Mouse (Mus musculus) G1E (cell line): ENCODE data around the gene Gm10378. TPM values are rescaled to one million over a fixed set of nuclear protein-coding genes. Genes with fewer than 3 reads are reported as not detected.
"Not testable (repeated sequence)": the region's sequence is repeated elsewhere in the genome, so short reads cannot be mapped to it uniquely, and the experiment has no call there.

Experiments used
- ATAC-seq: 2 replicates; pipeline ENCODE4 v1.8.0; 2016; ENCODE audit warnings: mild to moderate bottlenecking; ENCODE audit not compliant: insufficient number of reproducible peaks, poor library complexity, low FRiP score, severe bottlenecking; ENCODE audit errors: extremely low read depth
- DNase-seq: peaks from one replicate; pipeline ENCODE4 v3.0.0; 2012; ENCODE audit warnings: low spot score
- H3K27me3 ChIP-seq: 2 replicates; pipeline ENCODE4 v1.6.1; 2012; ENCODE audit warnings: mild to moderate bottlenecking, low read length, inconsistent platforms; ENCODE audit not compliant: insufficient read depth
- H3K36me3 ChIP-seq: replicated peaks from 2 replicates; pipeline ENCODE3; 2012; ENCODE audit warnings: mild to moderate bottlenecking, inconsistent platforms
- H3K4me1 ChIP-seq: 2 replicates; pipeline ENCODE4 v1.6.1; 2012; ENCODE audit warnings: low read depth, low read length, inconsistent platforms, mixed read lengths; ENCODE audit not compliant: insufficient read depth
- H3K4me3 ChIP-seq: 2 replicates; pipeline ENCODE4 v1.5.1; 2012; ENCODE audit warnings: low read depth, mild to moderate bottlenecking, inconsistent platforms, low read length, moderate library complexity, mixed read lengths
- H3K9me3 ChIP-seq: replicated peaks from 2 replicates; pipeline ENCODE4 v1.6.1; 2012; ENCODE audit warnings: inconsistent platforms
- polyA plus RNA-seq: library from polyadenylated mRNA; stranded (reverse); fragments of >175 nt; gene quantifications from 2 replicates; pipeline ENCODE4 v1.2.3, GENCODE M21; 2012
- total RNA-seq, 2 experiments: library from RNA; stranded (forward) in 1 of 2; stranded (reverse) in 1 of 2; fragments of 200-1000 nt in 1 of 2; fragments of >200 nt in 1 of 2; fragmentation: Nextera tagmentation in 1 of 2; gene quantifications; 2 replicates each; pipeline ENCODE4 v1.2.3; 2014 to 2017

The Gm10378 gene
- total RNA-seq (2014; fragmentation: Nextera tagmentation) (not detected in 2 replicates), total RNA-seq (2017) (0.52 TPM in 1 of 2 replicates, not detected in the other), polyA plus RNA-seq (not detected in 2 replicates)

- not testable (repeated sequence) for H3K36me3 ChIP-seq, ATAC-seq, H3K4me3 ChIP-seq, DNase-seq, H3K4me1 ChIP-seq, H3K9me3 ChIP-seq, H3K27me3 ChIP-seq
Measured at GRCm38 (mm10) chr14:42655638-42656037, at the start of gene Gm10378. Gene Gm10378 (plus strand): TSS chr14:42655938.

GRCm38 (mm10) chr14:42641817-42642216, 13.9 kb upstream of the Gm10378 start, which contains the start of gene Gm3633:
Gene Gm3633 (minus strand): TSS chr14:42641917.
- H3K4me1 ChIP-seq, ATAC-seq, DNase-seq, H3K9me3 ChIP-seq, H3K4me3 ChIP-seq, H3K36me3 ChIP-seq, H3K27me3 ChIP-seq: not testable (repeated sequence)

Other genes starting within 250 kb of the Gm10378 start
- gene Gm8005, start 216.3 kb upstream of the Gm10378 start, total RNA-seq (2014; fragmentation: Nextera tagmentation), result not detected in 2 replicates
- not detected in 2 replicates for gene Gm8005, start 216.3 kb upstream of the Gm10378 start, total RNA-seq (2017)
- gene Gm8005, start 216.3 kb upstream of the Gm10378 start, polyA plus RNA-seq, result not detected in 2 replicates
- not detected in 2 replicates for gene Gm8011, start 192.1 kb upstream of the Gm10378 start, total RNA-seq (2014; fragmentation: Nextera tagmentation)
- not detected in 2 replicates for gene Gm8011, start 192.1 kb upstream of the Gm10378 start, total RNA-seq (2017)
- not detected in 2 replicates for gene Gm8011, start 192.1 kb upstream of the Gm10378 start, polyA plus RNA-seq
- not detected in 2 replicates for gene Gm8020, start 153.6 kb upstream of the Gm10378 start, total RNA-seq (2014; fragmentation: Nextera tagmentation)
- gene Gm8020, start 153.6 kb upstream of the Gm10378 start, total RNA-seq (2017), result 0.11 and 0.17 TPM in 2 replicates
- not detected in 2 replicates for gene Gm8020, start 153.6 kb upstream of the Gm10378 start, polyA plus RNA-seq
- gene Gm8024, start 131.7 kb upstream of the Gm10378 start, total RNA-seq (2014; fragmentation: Nextera tagmentation), result not detected in 2 replicates
- gene Gm8024, start 131.7 kb upstream of the Gm10378 start, total RNA-seq (2017), result 0.35 TPM in 1 of 2 replicates, not detected in the other
- not detected in 2 replicates for gene Gm8024, start 131.7 kb upstream of the Gm10378 start, polyA plus RNA-seq
- not detected in 2 replicates for gene Gm17124, start 56.1 kb upstream of the Gm10378 start, total RNA-seq (2014; fragmentation: Nextera tagmentation)
- gene Gm17124, start 56.1 kb upstream of the Gm10378 start, total RNA-seq (2017), result not detected in 2 replicates
- not detected in 2 replicates for gene Gm17124, start 56.1 kb upstream of the Gm10378 start, polyA plus RNA-seq
- not detected in 2 replicates for gene Gm3633, start 14.0 kb upstream of the Gm10378 start, total RNA-seq (2014; fragmentation: Nextera tagmentation)
- not detected in 2 replicates for gene Gm3633, start 14.0 kb upstream of the Gm10378 start, total RNA-seq (2017)
- gene Gm3633, start 14.0 kb upstream of the Gm10378 start, polyA plus RNA-seq, result not detected in 2 replicates
- gene Gm3015, start 112.9 kb downstream of the Gm10378 start, total RNA-seq (2014; fragmentation: Nextera tagmentation), result not detected in 2 replicates
- 0.27 TPM in 1 of 2 replicates, not detected in the other for gene Gm3015, start 112.9 kb downstream of the Gm10378 start, total RNA-seq (2017)
- not detected in 2 replicates for gene Gm3015, start 112.9 kb downstream of the Gm10378 start, polyA plus RNA-seq
- gene Gm10377, start 142.0 kb downstream of the Gm10378 start, total RNA-seq (2014; fragmentation: Nextera tagmentation), result not detected in 2 replicates
- not detected in 2 replicates for gene Gm10377, start 142.0 kb downstream of the Gm10378 start, total RNA-seq (2017)
- gene Gm10377, start 142.0 kb downstream of the Gm10378 start, polyA plus RNA-seq, result not detected in 2 replicates
- not detected in 2 replicates for gene Gm21977, start 197.5 kb downstream of the Gm10378 start, total RNA-seq (2014; fragmentation: Nextera tagmentation)
- not detected in 2 replicates for gene Gm21977, start 197.5 kb downstream of the Gm10378 start, total RNA-seq (2017)
- gene Gm21977, start 197.5 kb downstream of the Gm10378 start, polyA plus RNA-seq, result not detected in 2 replicates